In the genomic region with DNA sequence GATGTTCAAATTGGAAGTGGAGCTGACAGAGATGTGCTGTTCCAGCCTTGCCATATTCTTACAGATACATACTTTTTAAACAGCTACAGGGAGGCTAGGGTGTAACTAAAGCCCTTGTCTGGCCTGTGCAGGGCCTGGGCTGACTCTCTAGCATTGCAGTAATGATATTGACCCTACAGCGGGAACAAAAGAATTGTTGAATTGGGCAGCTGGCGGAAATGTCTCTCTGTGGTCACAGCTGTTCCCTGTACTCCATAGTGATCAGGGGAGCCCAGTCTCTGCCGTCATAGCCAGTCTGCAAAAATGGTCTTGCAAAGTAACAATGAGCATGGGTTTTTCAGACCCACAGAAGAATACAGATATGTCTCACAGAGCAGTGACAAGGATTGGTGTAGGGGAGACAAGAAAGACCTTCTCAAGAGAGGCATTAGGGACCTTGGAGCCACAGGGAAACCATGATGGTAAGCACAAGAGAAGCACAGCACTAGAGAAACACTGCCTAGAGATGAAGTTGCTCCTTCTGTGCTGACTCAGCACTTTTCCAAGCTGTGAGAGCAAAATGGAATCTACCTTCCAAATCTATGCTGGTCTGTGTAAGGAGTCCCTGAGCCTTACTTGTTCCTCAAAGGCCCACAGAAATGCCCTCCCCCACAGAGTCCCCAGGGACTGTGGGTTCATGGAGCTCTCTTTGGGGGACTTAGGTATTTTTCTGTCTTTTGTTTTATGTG, we compare ENCODE assay signal across 1 mouse cellular context.
A peak's percentile ranks its signal among the peaks of the same experiment; 100 is the strongest.
TF ChIP-seq lines count a peak whose summit lies in the region.

No protein-coding gene starts in this region.

TF ChIP-seq in MEL, 35 proteins besides CTCF, POLR2A, EP300 and RAD21:
- no peak for TF ChIP-seq HCFC1 (IDR thresholded peaks at IDR 0.05; ENCODE audit: low read depth, low read length)
- peak; percentile 95 for TF ChIP-seq MAFK (IDR thresholded peaks at IDR 0.05; ENCODE audit: borderline replicate concordance, low read depth, low read length)
